Mouse (Mus musculus) hindbrain, embryonic 11.5 days (tissue): Measurements from ENCODE around the gene Dnmt3a. TPM values are rescaled to one million over a fixed set of nuclear protein-coding genes. Genes with fewer than 3 reads are reported as not detected.
A peak's percentile ranks its signal among the peaks of the same experiment; 100 is the strongest.

ENCODE experiments used
- ATAC-seq: fragments of 200-750 bp; cut with Nextera tagmentation; 2 replicates; pipeline ENCODE4 v1.8.0; 2017; ENCODE audit warnings: mild to moderate bottlenecking, moderate TSS enrichment, moderate library complexity; ENCODE audit not compliant: low FRiP score
- DNase-seq: peaks from one replicate; pipeline ENCODE4 v3.0.0-alpha.2; 2015; ENCODE audit warnings: low spot score
- H3K27ac ChIP-seq: fragments of 300-500 bp; sonication (generic); 2 replicates; pipeline ENCODE4 v1.5.1; 2014; ENCODE audit warnings: mild to moderate bottlenecking, low read depth, low read length
- H3K27me3 ChIP-seq: fragments of 300-500 bp; sonication (generic); 2 replicates; pipeline ENCODE4 v1.6.1; 2014; ENCODE audit warnings: mild to moderate bottlenecking, low read length, moderate library complexity, mixed read lengths; ENCODE audit not compliant: control insufficient read depth, insufficient read depth
- H3K36me3 ChIP-seq: fragments of 300-500 bp; sonication (generic); 2 replicates; pipeline ENCODE4 v1.6.1; 2014; ENCODE audit warnings: mild to moderate bottlenecking, low read length, moderate library complexity, mixed read lengths; ENCODE audit not compliant: control insufficient read depth, insufficient read depth
- H3K4me1 ChIP-seq: fragments of 300-500 bp; sonication (generic); replicated peaks from 2 replicates; pipeline ENCODE4 v1.6.1; 2014; ENCODE audit warnings: low read length, mixed read lengths; ENCODE audit not compliant: control insufficient read depth, insufficient read depth
- H3K4me2 ChIP-seq: fragments of 300-500 bp; sonication (generic); replicated peaks from 2 replicates; pipeline ENCODE4 v1.6.1; 2014; ENCODE audit warnings: mild to moderate bottlenecking, low read depth, low read length
- H3K4me3 ChIP-seq: fragments of 300-500 bp; sonication (generic); 2 replicates; pipeline ENCODE4 v1.5.1; 2014; ENCODE audit warnings: low read depth, low read length
- H3K9ac ChIP-seq: fragments of 300-500 bp; sonication (generic); 2 replicates; pipeline ENCODE4 v1.6.1; 2014; ENCODE audit warnings: low read depth, low read length
- H3K9me3 ChIP-seq: fragments of 300-500 bp; sonication (generic); 2 replicates; pipeline ENCODE4 v1.6.1; 2016; ENCODE audit warnings: low read length; ENCODE audit not compliant: control insufficient read depth
- WGBS: fragments of 180-500 bp; shearing (Covaris S2); extraction: QIAGEN DNeasy Blood & Tissue Kit; methylation state at CpG from one replicate; pipeline ENCODE4 v1.1.7; 2014; 5-methylcytosine and 5-hydroxymethylcytosine counted together
- polyA plus RNA-seq: library from polyadenylated mRNA; unstranded; fragments of >200 nt; fragmentation: Nextera tagmentation; extraction: Ambion mirVana; gene quantifications from 2 replicates; pipeline ENCODE4 v1.2.1, GENCODE M21; 2014

Dnmt3a gene
- polyA plus RNA-seq, 1 experiment from 2014 or later: 75.5 TPM

DNA sequence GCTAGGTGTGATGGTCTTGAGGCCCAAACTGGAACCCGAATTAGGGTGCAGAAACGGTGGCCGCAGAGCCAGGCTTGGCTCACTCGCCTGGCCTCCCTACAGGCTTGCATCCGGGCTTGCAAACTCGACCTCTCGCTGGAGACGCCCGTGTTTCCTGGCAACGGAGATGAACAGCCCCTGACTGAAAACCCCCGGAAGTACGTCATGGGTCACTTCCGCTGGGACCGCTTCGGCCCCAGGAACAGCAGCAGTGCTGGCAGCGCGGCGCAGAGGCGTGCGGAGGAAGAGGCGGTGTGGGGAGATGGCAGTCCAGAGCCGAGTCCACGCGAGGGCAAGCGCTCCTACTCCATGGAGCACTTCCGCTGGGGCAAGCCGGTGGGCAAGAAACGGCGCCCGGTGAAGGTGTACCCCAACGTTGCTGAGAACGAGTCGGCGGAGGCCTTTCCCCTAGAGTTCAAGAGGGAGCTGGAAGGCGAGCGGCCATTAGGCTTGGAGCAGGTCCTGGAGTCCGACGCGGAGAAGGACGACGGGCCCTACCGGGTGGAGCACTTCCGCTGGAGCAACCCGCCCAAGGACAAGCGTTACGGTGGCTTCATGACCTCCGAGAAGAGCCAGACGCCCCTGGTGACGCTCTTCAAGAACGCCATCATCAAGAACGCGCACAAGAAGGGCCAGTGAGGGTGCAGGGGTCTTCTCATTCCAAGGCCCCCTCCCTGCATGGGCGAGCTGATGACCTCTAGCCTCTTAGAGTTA is 154.2 kb downstream of the Dnmt3a start:
- ATAC-seq: peak; percentile 97
- Histone ChIP-seq H3K4me2 (peak overlapping the region; percentile 79), H3K27me3 (peaks cover 3% of the 10 kb centered on the region), H3K4me3 (peak overlapping the region; percentile 57), H3K27ac (peak overlapping the region; percentile 89), H3K36me3 (no peaks in the 10 kb centered on the region), H3K4me1 (no peaks in the 10 kb centered on the region), H3K9me3 (no peaks in the 10 kb centered on the region), H3K9ac (peak overlapping the region; percentile 82)
- DNase-seq: peak; percentile 97
- WGBS: 4% methylated on average over 53 of the region's 53 CpGs

DNA sequence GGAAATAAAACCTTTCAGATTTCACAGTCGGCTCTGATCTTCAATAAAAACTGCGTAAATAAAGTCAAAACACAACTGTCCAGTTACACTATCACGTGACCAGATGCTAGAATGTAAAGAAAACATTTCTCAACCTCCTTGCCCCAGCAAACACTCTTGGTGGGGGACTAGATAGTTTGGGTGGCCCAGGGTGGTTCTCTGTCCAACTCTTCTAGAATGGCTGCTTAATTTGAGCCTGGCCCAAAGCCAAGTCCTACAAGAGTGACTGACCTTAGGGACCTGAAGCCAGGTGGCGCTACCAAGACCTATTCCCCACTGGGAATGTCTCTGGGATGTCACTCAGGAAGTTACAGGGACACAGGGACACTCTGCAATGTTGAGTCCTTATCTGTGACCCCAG is 154.7 kb downstream of the Dnmt3a start:
- Histone ChIP-seq H3K9ac (peak overlapping the region; percentile 82; the same call in 1 of the 2 replicates), H3K4me1 (no peaks in the 10 kb centered on the region), H3K9me3 (no peaks in the 10 kb centered on the region), H3K27me3 (no peaks in the 10 kb centered on the region), H3K27ac (peak overlapping the region; percentile 89; the same call in 1 of the 2 replicates), H3K36me3 (no peaks in the 10 kb centered on the region), H3K4me2 (peak overlapping the region; percentile 79), H3K4me3 (peak overlapping the region; percentile 57)
- 59% methylated on average over 4 of the region's 4 CpGs for WGBS
- DNase-seq (no peak), ATAC-seq (peak; percentile 4; the same call in 1 of the 2 replicates)

Other genes with a start within 250 kb of the Dnmt3a start
- gene Dtnb, start 233.6 kb upstream of the Dnmt3a start, polyA plus RNA-seq: 36.0 and 37.6 TPM in 2 replicates
- 6.8 and 7.1 TPM in 2 replicates for gene Pomc, start 148.9 kb downstream of the Dnmt3a start, polyA plus RNA-seq
- 11.2 and 14.5 TPM in 2 replicates for gene Efr3b, start 232.9 kb downstream of the Dnmt3a start, polyA plus RNA-seq